Mouse (Mus musculus) embryonic facial prominence, embryonic 12.5 days (tissue): ENCODE data around the gene Zfp444. TPM values are rescaled to one million over a fixed set of nuclear protein-coding genes. Genes with fewer than 3 reads are reported as not detected.
"Not testable (repeated sequence)": the region's sequence is repeated elsewhere in the genome, so short reads cannot be mapped to it uniquely, and the experiment has no call there.

ENCODE experiments used
- ATAC-seq: fragments of 200-750 bp; cut with Nextera tagmentation; 2 replicates; pipeline ENCODE4 v1.8.0; 2017; ENCODE audit not compliant: insufficient number of reproducible peaks, insufficient read depth, low FRiP score, low TSS enrichment
- H3K27ac ChIP-seq: fragments of 300-500 bp; sonication (generic); 2 replicates; pipeline ENCODE4 v1.5.1; 2016; ENCODE audit warnings: mild to moderate bottlenecking
- H3K27me3 ChIP-seq: fragments of 300-500 bp; sonication (generic); 2 replicates; pipeline ENCODE4 v1.6.1; 2016; ENCODE audit warnings: mild to moderate bottlenecking, moderate library complexity
- H3K36me3 ChIP-seq: fragments of 300-500 bp; sonication (generic); 2 replicates; pipeline ENCODE4 v1.6.1; 2016; ENCODE audit warnings: mild to moderate bottlenecking
- H3K4me1 ChIP-seq: fragments of 300-500 bp; sonication (generic); 2 replicates; pipeline ENCODE4 v1.6.1; 2016
- H3K4me2 ChIP-seq: fragments of 300-500 bp; sonication (generic); replicated peaks from 2 replicates; pipeline ENCODE4 v1.6.1; 2016; ENCODE audit warnings: mild to moderate bottlenecking, moderate library complexity
- H3K4me3 ChIP-seq: fragments of 300-500 bp; sonication (generic); 2 replicates; pipeline ENCODE4 v1.5.1; 2016; ENCODE audit warnings: mild to moderate bottlenecking
- H3K9ac ChIP-seq: fragments of 300-500 bp; sonication (generic); 2 replicates; pipeline ENCODE4 v1.6.1; 2016; ENCODE audit warnings: mild to moderate bottlenecking, moderate library complexity
- H3K9me3 ChIP-seq: fragments of 300-500 bp; sonication (generic); 2 replicates; pipeline ENCODE4 v1.6.1; 2016; ENCODE audit warnings: mild to moderate bottlenecking, moderate library complexity
- WGBS: fragments of 180-500 bp; shearing (Covaris S2); methylation state at CpG from one replicate; pipeline ENCODE4 v1.1.7; 2016; 5-methylcytosine and 5-hydroxymethylcytosine counted together
- polyA plus RNA-seq: library from polyadenylated mRNA; unstranded; fragments of >200 nt; fragmentation: Nextera tagmentation; extraction: Ambion mirVana; gene quantifications from 2 replicates; pipeline ENCODE4 v1.2.1, GENCODE M21; 2016

The Zfp444 gene
- polyA plus RNA-seq, 1 experiment from 2014 or later = 80.2 TPM

DNA sequence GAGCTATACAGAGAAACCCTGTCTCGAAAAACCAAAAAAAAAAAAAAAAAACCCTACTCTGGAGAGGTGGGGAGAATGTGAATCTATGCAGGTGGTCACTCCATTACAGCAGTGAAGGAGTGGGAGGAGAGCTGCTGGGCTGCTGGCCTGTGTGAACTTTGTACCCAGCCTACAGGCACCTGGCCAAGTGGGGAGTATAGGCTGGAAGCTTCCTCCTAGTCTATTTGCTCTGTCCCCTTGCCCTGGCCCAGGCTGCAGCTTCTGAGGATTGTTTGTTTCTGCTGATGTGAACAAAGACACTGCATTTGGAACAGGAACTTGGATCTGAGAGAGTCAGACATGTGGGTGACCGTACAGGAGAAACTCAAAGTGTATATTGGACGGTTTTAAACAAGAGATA lies 2.6 kb upstream of the Zfp444 start:
- ATAC-seq = no peak
- Histone ChIP-seq H3K9ac (no peak overlapping the region), H3K4me3 (no peak overlapping the region), H3K36me3 (peaks cover 5% of the 10 kb centered on the region; the same call in 1 of the 2 replicates), H3K4me2 (no peak overlapping the region), H3K9me3 (no peaks in the 10 kb centered on the region), H3K4me1 (peaks cover 7% of the 10 kb centered on the region; the same call in 1 of the 2 replicates), H3K27me3 (no peaks in the 10 kb centered on the region), H3K27ac (no peak overlapping the region)
- WGBS = 80% methylated on average over 3 of the region's 3 CpGs

DNA sequence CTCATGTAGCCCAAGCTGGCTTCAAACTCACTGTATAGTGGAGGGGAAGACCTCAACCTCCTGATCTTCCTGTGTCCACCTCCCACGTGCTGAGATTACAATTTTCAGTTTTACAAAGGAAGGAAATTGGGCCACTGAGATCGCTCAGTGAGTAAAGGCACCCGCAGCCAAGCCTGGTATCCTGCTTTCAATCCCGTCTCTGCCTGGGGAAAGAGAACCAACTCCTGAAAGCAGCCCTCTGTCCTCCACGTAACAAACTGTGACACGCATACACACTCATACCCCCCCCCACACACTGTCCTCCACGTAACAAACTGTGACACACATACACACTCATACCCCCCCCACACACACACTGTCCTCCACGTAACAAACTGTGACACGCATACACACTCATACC lies 1.6 kb upstream of the Zfp444 start:
- Histone ChIP-seq H3K9ac (no peak overlapping the region), H3K4me1 (peaks cover 7% of the 10 kb centered on the region; the same call in 1 of the 2 replicates), H3K27ac (no peak overlapping the region), H3K4me3 (no peak overlapping the region), H3K9me3 (no peaks in the 10 kb centered on the region), H3K27me3 (no peaks in the 10 kb centered on the region), H3K36me3 (peaks cover 6% of the 10 kb centered on the region), H3K4me2 (no peak overlapping the region)
- WGBS = 80% methylated on average over 9 of the region's 9 CpGs
- ATAC-seq = no peak

DNA sequence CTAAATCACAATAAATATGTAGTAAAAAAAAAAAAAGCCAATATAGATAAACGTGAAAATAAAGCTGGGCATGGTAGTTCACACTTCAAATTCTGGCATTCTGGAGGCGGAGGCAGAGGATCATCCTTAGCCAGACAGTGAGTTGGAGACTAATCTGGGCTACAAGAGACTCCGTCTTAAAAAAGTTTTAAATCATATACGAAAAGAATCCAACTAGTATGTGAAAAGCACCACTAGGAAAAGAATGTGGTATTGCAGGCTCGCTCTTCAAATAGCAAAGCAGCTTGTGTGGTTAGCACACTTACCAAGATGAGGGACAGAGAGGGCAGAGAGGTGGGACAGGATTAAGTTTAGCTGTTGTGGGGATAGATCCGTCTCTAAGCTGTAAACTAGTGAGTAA lies 1.2 kb upstream of the Zfp444 start:
- Histone ChIP-seq H3K9me3 (no peaks in the 10 kb centered on the region), H3K36me3 (peaks cover 11% of the 10 kb centered on the region), H3K27ac (no peak overlapping the region; the same call in 1 of the 2 replicates), H3K4me3 (0 out of 2 replicates have a peak overlapping the region, but pooled peaks have one; percentile 68), H3K9ac (no peak overlapping the region), H3K27me3 (no peaks in the 10 kb centered on the region), H3K4me1 (peaks cover 7% of the 10 kb centered on the region; the same call in 1 of the 2 replicates), H3K4me2 (peak overlapping the region; percentile 67)
- ATAC-seq = no peak
- WGBS = 48% methylated on average over 6 of the region's 6 CpGs

DNA sequence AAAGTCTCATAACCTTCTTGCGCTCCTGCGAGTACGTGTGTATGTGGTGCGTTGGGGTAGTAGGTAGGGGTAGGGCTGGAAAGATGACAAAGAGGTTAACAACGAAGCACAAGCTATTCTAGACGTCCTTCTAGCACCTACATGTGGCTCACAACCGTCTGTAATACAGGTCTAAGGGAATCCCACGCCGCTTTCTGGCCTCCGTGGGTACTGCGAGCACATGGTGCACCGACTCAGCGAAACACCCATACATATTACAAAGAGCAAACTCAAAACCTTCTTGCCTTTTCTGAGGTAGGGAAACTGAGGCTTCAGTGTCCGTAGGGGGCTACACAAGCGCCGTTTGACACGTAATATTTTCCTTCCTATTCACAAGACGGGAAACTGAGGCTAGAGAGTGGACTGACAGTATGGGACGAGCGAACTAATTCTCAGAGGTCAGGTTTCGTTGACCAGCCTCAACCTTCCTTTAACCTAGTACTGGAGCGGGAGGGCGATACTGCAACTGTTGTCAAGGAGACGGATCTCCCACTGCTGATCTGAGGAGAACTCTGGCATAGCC lies 501 bp upstream of the Zfp444 start:
- no peaks in the 10 kb centered on the region for H3K9me3 ChIP-seq
- H3K4me3 ChIP-seq = peak overlapping the region; percentile 68
- ATAC-seq = peak; percentile 6; the same call in 1 of the 2 replicates
- H3K4me2 ChIP-seq = peak overlapping the region; percentile 67
- WGBS = 1% methylated on average over 24 of the region's 24 CpGs
- H3K36me3 ChIP-seq = peaks cover 11% of the 10 kb centered on the region
- peak overlapping the region; percentile 39 for H3K9ac ChIP-seq
- peaks cover 7% of the 10 kb centered on the region; the same call in 1 of the 2 replicates for H3K4me1 ChIP-seq
- H3K27me3 ChIP-seq = no peaks in the 10 kb centered on the region
- peak overlapping the region; percentile 68 for H3K27ac ChIP-seq

DNA sequence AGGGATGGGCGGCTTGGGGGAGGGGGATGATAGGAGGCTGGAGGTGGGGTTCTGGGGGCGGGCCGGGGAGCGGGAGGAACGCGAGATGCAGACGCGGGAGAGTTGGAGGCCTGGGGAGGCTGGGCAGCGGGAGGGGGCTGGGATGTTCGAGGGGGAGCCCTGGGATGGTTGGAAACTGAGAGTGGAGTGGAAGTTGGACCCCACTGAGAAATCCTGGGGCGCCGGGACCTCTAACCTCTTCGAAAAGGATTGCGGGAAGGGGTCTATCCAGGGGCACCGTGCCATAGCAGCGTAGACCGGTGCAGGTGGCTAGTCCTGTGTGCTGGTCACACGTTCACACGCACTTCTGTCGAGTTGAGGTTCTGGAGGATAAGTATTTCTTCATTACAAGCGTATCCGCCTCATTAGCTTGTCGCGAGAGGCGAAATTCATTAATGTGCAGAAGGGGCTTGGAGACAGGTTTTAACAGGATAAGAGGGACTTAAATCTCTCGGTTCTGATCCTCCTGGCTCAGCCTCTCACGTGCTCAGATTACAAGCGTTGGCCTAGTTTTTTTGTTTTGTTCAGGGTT lies 733 bp downstream of the Zfp444 start:
- peak overlapping the region; percentile 68 for H3K4me3 ChIP-seq
- H3K36me3 ChIP-seq = peaks cover 11% of the 10 kb centered on the region
- no peaks in the 10 kb centered on the region for H3K9me3 ChIP-seq
- under 1% methylated on average over 28 of the region's 28 CpGs for WGBS
- peaks cover 7% of the 10 kb centered on the region; the same call in 1 of the 2 replicates for H3K4me1 ChIP-seq
- peak overlapping the region; percentile 63 for H3K27ac ChIP-seq
- peak; percentile 31 for ATAC-seq
- no peaks in the 10 kb centered on the region for H3K27me3 ChIP-seq
- peak overlapping the region; percentile 72 for H3K9ac ChIP-seq
- H3K4me2 ChIP-seq = peak overlapping the region; percentile 67

DNA sequence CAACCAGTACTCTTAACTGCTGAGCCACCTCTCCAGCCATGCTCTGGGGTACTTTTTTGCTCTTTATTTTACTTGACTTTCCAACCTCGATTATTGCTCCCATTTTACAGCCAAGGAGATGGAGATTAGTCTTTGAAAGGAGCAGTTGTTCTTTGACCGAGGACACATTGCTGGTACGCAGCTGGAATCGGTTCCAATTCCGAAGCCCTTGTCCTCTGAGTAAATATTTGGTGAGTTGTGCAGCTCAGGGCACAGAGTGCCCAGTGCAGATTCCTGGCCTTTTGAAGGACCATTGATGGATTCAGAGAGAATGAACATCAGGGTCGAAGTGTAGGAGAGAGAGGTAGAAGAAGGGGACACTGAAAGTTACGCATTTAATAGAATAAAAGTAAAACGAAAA lies 1.8 kb downstream of the Zfp444 start:
- H3K9me3 ChIP-seq = no peaks in the 10 kb centered on the region
- ATAC-seq = no peak
- H3K4me2 ChIP-seq = no peak overlapping the region
- peaks cover 17% of the 10 kb centered on the region for H3K36me3 ChIP-seq
- 86% methylated on average over 8 of the region's 8 CpGs for WGBS
- H3K27me3 ChIP-seq = no peaks in the 10 kb centered on the region
- H3K4me3 ChIP-seq = no peak overlapping the region
- peaks cover 7% of the 10 kb centered on the region; the same call in 1 of the 2 replicates for H3K4me1 ChIP-seq
- H3K9ac ChIP-seq = no peak overlapping the region
- H3K27ac ChIP-seq = no peak overlapping the region

DNA sequence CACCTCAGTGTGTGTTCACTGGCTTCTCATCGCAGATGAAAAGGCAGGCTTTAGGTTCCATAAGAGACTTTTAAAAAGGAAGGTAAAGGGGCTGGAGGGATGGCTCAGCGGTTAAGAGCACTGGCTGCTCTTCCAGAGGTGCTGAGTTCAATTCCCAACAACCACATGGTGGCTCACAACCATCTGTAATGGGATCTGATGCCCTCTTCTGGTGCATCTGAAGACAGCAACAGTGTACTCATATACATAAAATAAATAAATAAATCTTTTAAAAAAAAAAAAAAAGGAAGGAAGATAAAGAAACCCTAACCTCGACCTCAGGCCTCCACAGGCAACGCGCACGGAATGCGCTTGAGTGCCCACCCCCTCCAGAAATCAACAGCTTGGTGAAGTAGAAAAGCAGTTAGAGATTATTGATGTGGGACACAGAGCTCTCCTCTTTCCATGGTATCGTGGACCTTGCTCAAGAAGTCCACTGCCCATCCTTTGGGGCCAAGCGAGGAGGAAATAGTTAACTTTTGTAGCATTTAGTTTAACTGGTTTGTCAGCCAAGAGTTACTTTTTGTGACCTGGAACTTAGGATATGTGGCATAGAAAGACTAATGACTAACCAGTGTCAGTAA lies 2.5 kb downstream of the Zfp444 start:
- H3K9me3 ChIP-seq, ATAC-seq, H3K9ac ChIP-seq, H3K27ac ChIP-seq, H3K4me1 ChIP-seq, H3K27me3 ChIP-seq, H3K4me2 ChIP-seq, H3K4me3 ChIP-seq: not testable (repeated sequence)
- 91% methylated on average over 9 of the region's 9 CpGs for WGBS
- H3K36me3 ChIP-seq = peaks cover 21% of the 10 kb centered on the region

DNA sequence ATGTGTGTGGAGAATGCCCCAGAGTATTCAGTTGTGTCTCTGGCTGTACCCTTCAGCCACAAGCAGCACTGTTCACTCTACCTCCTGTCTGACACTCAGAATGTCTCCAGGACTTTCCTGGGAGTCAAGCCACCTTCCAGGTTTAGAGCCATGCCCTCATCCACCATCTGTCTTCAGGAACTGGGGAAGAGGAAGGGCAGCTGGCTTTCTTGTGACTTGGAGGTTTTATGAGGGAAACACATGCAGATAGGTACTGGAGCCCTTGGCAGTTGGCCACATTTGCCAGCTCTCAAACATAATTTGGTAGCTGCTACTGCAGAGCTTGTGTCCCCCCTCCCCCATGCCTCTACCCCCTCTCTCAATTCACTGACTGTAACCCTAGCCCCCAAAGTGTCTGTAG lies 7.0 kb downstream of the Zfp444 start:
- peaks cover 39% of the 10 kb centered on the region for H3K36me3 ChIP-seq
- no peak for ATAC-seq

DNA sequence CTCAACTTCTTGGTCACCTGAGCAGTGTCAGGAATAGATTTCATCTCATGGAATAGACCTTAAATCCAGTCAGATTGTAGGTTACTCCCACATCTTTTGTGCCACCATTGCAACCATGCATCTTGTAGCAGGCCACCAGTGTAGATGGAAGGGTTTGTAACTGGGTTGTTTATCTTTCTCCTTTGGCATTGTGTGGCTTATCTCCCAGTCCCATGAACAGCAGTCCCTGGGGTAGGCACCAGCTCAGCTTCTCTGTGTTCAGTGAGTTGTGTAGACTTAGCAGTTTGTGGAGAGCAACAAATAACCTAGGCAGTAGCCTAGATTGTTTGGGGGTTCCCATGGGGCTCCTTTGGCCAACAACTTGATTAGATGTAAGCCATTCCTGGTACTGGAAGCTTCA lies 10.9 kb downstream of the Zfp444 start:
- no peak overlapping the region for H3K4me2 ChIP-seq
- H3K9me3 ChIP-seq = no peaks in the 10 kb centered on the region
- H3K27ac ChIP-seq = no peak overlapping the region
- no peak overlapping the region for H3K4me3 ChIP-seq
- H3K36me3 ChIP-seq = peaks cover 66% of the 10 kb centered on the region
- no peaks in the 10 kb centered on the region for H3K27me3 ChIP-seq
- H3K4me1 ChIP-seq = no peaks in the 10 kb centered on the region
- no peak for ATAC-seq
- H3K9ac ChIP-seq = no peak overlapping the region

More for the DNA sequence above, 7.0 kb downstream of the Zfp444 start:
- Histone ChIP-seq H3K9ac (no peak overlapping the region), H3K9me3 (no peaks in the 10 kb centered on the region), H3K27ac (no peak overlapping the region), H3K4me1 (no peaks in the 10 kb centered on the region), H3K27me3 (no peaks in the 10 kb centered on the region), H3K4me2 (no peak overlapping the region), H3K4me3 (no peak overlapping the region)

DNA sequence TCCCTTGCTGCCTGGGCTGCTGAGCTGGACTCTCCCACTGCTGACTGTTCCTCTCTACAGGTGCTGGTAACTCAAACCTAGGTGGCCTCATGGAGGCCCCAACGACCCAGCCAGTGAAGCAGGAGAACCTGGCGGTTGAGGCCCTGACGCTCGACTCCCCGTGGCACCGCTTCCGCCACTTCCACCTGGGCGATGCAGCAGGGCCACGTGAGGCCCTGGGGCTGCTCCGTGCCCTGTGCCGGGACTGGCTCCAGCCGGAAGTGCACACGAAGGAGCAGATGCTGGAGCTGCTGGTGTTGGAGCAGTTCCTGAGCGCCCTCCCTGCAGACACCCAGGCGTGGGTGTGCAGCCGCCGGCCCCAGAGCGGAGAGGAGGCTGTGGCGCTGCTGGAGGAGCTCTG lies 11.8 kb downstream of the Zfp444 start:
- Histone ChIP-seq H3K27ac (no peak overlapping the region), H3K27me3 (no peaks in the 10 kb centered on the region), H3K4me2 (no peak overlapping the region), H3K4me1 (no peaks in the 10 kb centered on the region), H3K36me3 (peaks cover 70% of the 10 kb centered on the region), H3K9ac (no peak overlapping the region), H3K9me3 (no peaks in the 10 kb centered on the region), H3K4me3 (no peak overlapping the region)
- WGBS = 94% methylated on average over 19 of the region's 19 CpGs
- ATAC-seq = no peak

DNA sequence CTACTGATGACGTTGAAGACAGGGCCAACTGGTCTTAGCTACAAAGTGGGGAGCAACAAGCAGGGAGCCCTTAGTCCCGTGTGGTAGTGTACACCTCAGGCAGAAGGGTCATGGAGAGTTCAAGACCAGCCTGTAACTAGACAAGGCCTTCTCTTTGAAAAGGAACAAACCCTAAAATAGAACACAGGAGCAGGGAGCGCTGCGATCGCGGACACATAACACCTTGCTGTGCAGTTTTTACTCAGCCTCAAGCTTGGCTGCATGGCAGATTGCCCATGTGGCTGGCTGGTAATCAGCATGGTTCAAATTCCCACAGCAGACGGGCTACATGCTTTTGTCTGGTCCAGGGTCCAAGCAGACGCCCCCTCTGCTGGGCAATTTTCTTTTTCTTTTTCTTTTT lies 12.5 kb downstream of the Zfp444 start:
- WGBS = 86% methylated on average over 8 of the region's 8 CpGs
- no peak for ATAC-seq

DNA sequence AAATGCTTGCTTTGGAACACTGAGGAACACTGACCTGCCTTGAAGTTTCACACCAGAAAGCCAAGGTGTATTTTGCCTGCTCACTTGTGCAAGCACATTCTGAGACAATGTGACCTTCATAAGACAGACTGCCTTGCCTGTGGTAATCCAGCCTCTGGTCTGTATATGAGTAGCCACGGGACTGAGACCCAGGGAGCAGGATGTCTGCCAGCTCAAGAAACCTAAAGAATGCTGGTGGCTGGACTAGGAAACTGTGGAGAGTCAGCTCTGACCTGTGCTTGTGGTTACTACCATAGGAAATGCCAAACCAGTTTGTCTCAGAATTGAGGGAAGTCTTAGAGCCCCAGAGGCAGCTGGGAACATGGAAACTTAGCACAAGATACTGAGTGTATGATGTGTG lies 13.4 kb downstream of the Zfp444 start:
- Histone ChIP-seq H3K36me3 (peaks cover 74% of the 10 kb centered on the region), H3K9me3 (no peaks in the 10 kb centered on the region), H3K4me1 (no peaks in the 10 kb centered on the region), H3K27ac (no peak overlapping the region), H3K4me2 (no peak overlapping the region), H3K9ac (no peak overlapping the region), H3K27me3 (peaks cover 5% of the 10 kb centered on the region; the same call in 1 of the 2 replicates), H3K4me3 (no peak overlapping the region)
- 88% methylated on average over 1 of the region's 1 CpGs for WGBS
- no peak for ATAC-seq

More for the DNA sequence above, 12.5 kb downstream of the Zfp444 start:
- H3K9me3 ChIP-seq = no peaks in the 10 kb centered on the region
- H3K36me3 ChIP-seq = peaks cover 73% of the 10 kb centered on the region
- no peaks in the 10 kb centered on the region for H3K4me1 ChIP-seq
- H3K27ac ChIP-seq = no peak overlapping the region
- peaks cover 5% of the 10 kb centered on the region; the same call in 1 of the 2 replicates for H3K27me3 ChIP-seq
- no peak overlapping the region for H3K4me2 ChIP-seq
- H3K4me3 ChIP-seq = no peak overlapping the region
- no peak overlapping the region for H3K9ac ChIP-seq
